Mouse (Mus musculus) liver, postnatal 0 days (tissue): ENCODE results near the gene Znrf2.
"Not testable (repeated sequence)": the region's sequence is repeated elsewhere in the genome, so short reads cannot be mapped to it uniquely, and the experiment has no call there.

Experiments
- CTCF ChIP-seq: sonication (generic); IDR thresholded peaks from 2 replicates; pipeline ENCODE4 v1.5.1; 2016; ENCODE audit warnings: antibody characterized with exemption, low read depth
- EP300 ChIP-seq: IDR thresholded peaks from 2 replicates; pipeline ENCODE4 v1.6.1; 2016; ENCODE audit warnings: antibody characterized with exemption, low read depth, mild to moderate bottlenecking

- TF ChIP-seq CTCF, EP300: not testable (repeated sequence)
Observed at GRCm38 (mm10) chr6:54824561-54824960, 7.8 kb downstream of the Znrf2 start.
